Mouse (Mus musculus): Measurements from ENCODE around the gene Xpo4. TPM values are rescaled to one million over a fixed set of nuclear protein-coding genes. Genes with fewer than 3 reads are reported as not detected.

The Xpo4 gene
- total RNA-seq (2014; rRNA removed; ENCODE audit: low replicate concordance), result 10.9 and 26.0 TPM in 2 replicates
- polyA plus RNA-seq (2015; fragmentation: Nextera tagmentation; extraction: Ambion mirVana), result 5.1 and 6.5 TPM in 2 replicates

- DNase-seq (ENCODE audit: low spot score) (peak; percentile 77), ATAC-seq (ENCODE audit: insufficient read depth, low read depth) (peak; percentile 94)
- peak within 1 kb of the TSS; percentile 84 for H3K9ac ChIP-seq (replicated peaks; ENCODE audit: low read depth, low read length)
- no peaks in the 10 kb centered on the region; the same call in 1 of the 2 replicates for H3K4me1 ChIP-seq (ENCODE audit: control insufficient read depth, insufficient read depth)
- TF ChIP-seq CTCF (IDR thresholded peaks at IDR 0.05; ENCODE audit: low read depth) (peak; percentile 19; the same call in 1 of the 2 replicates), EP300 (IDR thresholded peaks at IDR 0.05; ENCODE audit: low read depth) (no peak)
- no peaks in the 10 kb centered on the region for H3K9me3 ChIP-seq (replicated peaks; ENCODE audit: control insufficient read depth, low read length)
- peak within 1 kb of the TSS; percentile 65 for H3K4me2 ChIP-seq (ENCODE audit: low read depth, low read length)
- H3K36me3 ChIP-seq (replicated peaks; ENCODE audit: control insufficient read depth, insufficient read depth, low read length), result no peaks in the 10 kb centered on the region
- H3K27me3 ChIP-seq (ENCODE audit: control insufficient read depth, insufficient read depth, low read length), result no peaks in the 10 kb centered on the region
- WGBS, result under 1% methylated on average over 80 of the region's 80 CpGs
- H3K4me3 ChIP-seq (ENCODE audit: low read depth, low read length), result peak within 1 kb of the TSS; percentile 76
- peak within 1 kb of the TSS; percentile 91 for H3K27ac ChIP-seq (ENCODE audit: low read depth)
Measured at GRCm38 (mm10) chr14:57664822-57665627, at the start of gene Xpo4. Gene Xpo4 (minus strand): TSS chr14:57665430.

- Histone ChIP-seq H3K36me3 (replicated peaks; ENCODE audit: control insufficient read depth, insufficient read depth, low read length) (peaks cover 13% of the 10 kb centered on the region), H3K27ac (ENCODE audit: low read depth) (no peak overlapping the region), H3K9me3 (replicated peaks; ENCODE audit: control insufficient read depth, low read length) (no peaks in the 10 kb centered on the region), H3K4me1 (ENCODE audit: control insufficient read depth, insufficient read depth) (peaks cover 25% of the 10 kb centered on the region), H3K27me3 (ENCODE audit: control insufficient read depth, insufficient read depth, low read length) (no peaks in the 10 kb centered on the region), H3K4me2 (ENCODE audit: low read depth, low read length) (no peak overlapping the region), H3K9ac (replicated peaks; ENCODE audit: low read depth, low read length) (no peak overlapping the region), H3K4me3 (ENCODE audit: low read depth, low read length) (no peak overlapping the region)
- no peak for TF ChIP-seq EP300 (IDR thresholded peaks at IDR 0.05; ENCODE audit: low read depth)
- no peak for TF ChIP-seq CTCF (IDR thresholded peaks at IDR 0.05; ENCODE audit: low read depth)
- WGBS, result 88% methylated on average over 1 of the region's 1 CpGs
- DNase-seq (ENCODE audit: low spot score) (no peak), ATAC-seq (ENCODE audit: insufficient read depth, low read depth) (no peak)
Measured at GRCm38 (mm10) chr14:57712884-57713283, 47.7 kb upstream of the Xpo4 start.

- H3K9ac ChIP-seq (replicated peaks; ENCODE audit: low read depth, low read length), result no peak overlapping the region
- ATAC-seq (ENCODE audit: insufficient read depth, low read depth) (no peak), DNase-seq (ENCODE audit: low spot score) (no peak)
- H3K27ac ChIP-seq (ENCODE audit: low read depth), result no peak overlapping the region
- H3K27me3 ChIP-seq (ENCODE audit: control insufficient read depth, insufficient read depth, low read length), result no peaks in the 10 kb centered on the region
- no peak for TF ChIP-seq EP300 (IDR thresholded peaks at IDR 0.05; ENCODE audit: low read depth)
- no peak for TF ChIP-seq CTCF (IDR thresholded peaks at IDR 0.05; ENCODE audit: low read depth)
- H3K36me3 ChIP-seq (replicated peaks; ENCODE audit: control insufficient read depth, insufficient read depth, low read length), result peaks cover 5% of the 10 kb centered on the region; the same call in 1 of the 2 replicates
- no peak overlapping the region for H3K4me3 ChIP-seq (ENCODE audit: low read depth, low read length)
- H3K4me2 ChIP-seq (ENCODE audit: low read depth, low read length), result no peak overlapping the region
- 70% methylated on average over 6 of the region's 6 CpGs for WGBS
- peaks cover 40% of the 10 kb centered on the region for H3K4me1 ChIP-seq (ENCODE audit: control insufficient read depth, insufficient read depth)
- H3K9me3 ChIP-seq (replicated peaks; ENCODE audit: control insufficient read depth, low read length), result no peaks in the 10 kb centered on the region
Measured at GRCm38 (mm10) chr14:57711059-57711458, 45.8 kb upstream of the Xpo4 start.

GRCm38 (mm10) chr14:57709171-57709570 is 43.9 kb upstream of the Xpo4 start:
- peak; percentile 80 for DNase-seq (ENCODE audit: low spot score)
- 27% methylated on average over 10 of the region's 10 CpGs for whole genome bisulfite sequencing
- peak; percentile 82 for ATAC-seq (ENCODE audit: insufficient read depth, low read depth)

GRCm38 (mm10) chr14:57708580-57708979 is 43.4 kb upstream of the Xpo4 start:
- peak overlapping the region; percentile 86 for H3K27ac ChIP-seq (ENCODE audit: low read depth)
- 43% methylated on average over 7 of the region's 7 CpGs for WGBS

More at GRCm38 (mm10) chr14:57709171-57709570, 43.9 kb upstream of the Xpo4 start:
- Histone ChIP-seq H3K4me2 (ENCODE audit: low read depth, low read length) (peak overlapping the region; percentile 40), H3K4me1 (ENCODE audit: control insufficient read depth, insufficient read depth) (peaks cover 40% of the 10 kb centered on the region), H3K9me3 (replicated peaks; ENCODE audit: control insufficient read depth, low read length) (no peaks in the 10 kb centered on the region), H3K36me3 (replicated peaks; ENCODE audit: control insufficient read depth, insufficient read depth, low read length) (peaks cover 19% of the 10 kb centered on the region), H3K27ac (ENCODE audit: low read depth) (peak overlapping the region; percentile 86), H3K27me3 (ENCODE audit: control insufficient read depth, insufficient read depth, low read length) (no peaks in the 10 kb centered on the region), H3K4me3 (ENCODE audit: low read depth, low read length) (no peak overlapping the region), H3K9ac (replicated peaks; ENCODE audit: low read depth, low read length) (0 out of 2 replicates have a peak overlapping the region, but pooled peaks have one; percentile 39)
- TF ChIP-seq CTCF (IDR thresholded peaks at IDR 0.05; ENCODE audit: low read depth), result no peak
- TF ChIP-seq EP300 (IDR thresholded peaks at IDR 0.05; ENCODE audit: low read depth), result no peak

More at GRCm38 (mm10) chr14:57708580-57708979, 43.4 kb upstream of the Xpo4 start:
- Histone ChIP-seq H3K9me3 (replicated peaks; ENCODE audit: control insufficient read depth, low read length) (no peaks in the 10 kb centered on the region), H3K4me2 (ENCODE audit: low read depth, low read length) (peak overlapping the region; percentile 40), H3K27me3 (ENCODE audit: control insufficient read depth, insufficient read depth, low read length) (no peaks in the 10 kb centered on the region), H3K4me3 (ENCODE audit: low read depth, low read length) (no peak overlapping the region), H3K9ac (replicated peaks; ENCODE audit: low read depth, low read length) (no peak overlapping the region), H3K36me3 (replicated peaks; ENCODE audit: control insufficient read depth, insufficient read depth, low read length) (peaks cover 23% of the 10 kb centered on the region), H3K4me1 (ENCODE audit: control insufficient read depth, insufficient read depth) (peaks cover 40% of the 10 kb centered on the region)
- TF ChIP-seq EP300 (IDR thresholded peaks at IDR 0.05; ENCODE audit: low read depth), result no peak
- no peak for TF ChIP-seq CTCF (IDR thresholded peaks at IDR 0.05; ENCODE audit: low read depth)
- no peak for ATAC-seq (ENCODE audit: insufficient read depth, low read depth)
- DNase-seq (ENCODE audit: low spot score), result no peak

All from heart, postnatal 0 days (tissue).